Mouse (Mus musculus) ES-CJ7 (cell line): Measurements from ENCODE around the gene Krtap17-1.

ENCODE experiments used
- DNase-seq: peaks from one replicate; pipeline ENCODE4 v3.0.0; 2011; ENCODE audit warnings: low read depth, low spot score

Krtap17-1 gene

GRCm38 (mm10) chr11:99965961-99966360 lies 27.8 kb downstream of the Krtap17-1 start:
- no peak for DNase-seq

- peak; percentile 59 for DNase-seq
These were observed 29.6 kb downstream of the Krtap17-1 start for GRCm38 (mm10) chr11:99964213-99964612.

GRCm38 (mm10) chr11:99948175-99948574 lies 45.6 kb downstream of the Krtap17-1 start, which contains the start of gene Krtap9-5:
TSS of gene Krtap9-5 (plus strand) at chr11:99948475.
- DNase-seq: no peak
